Mouse (Mus musculus): ENCODE results near the gene 9530053A07Rik. TPM values are rescaled to one million over a fixed set of nuclear protein-coding genes. Genes with fewer than 3 reads are reported as not detected.
A peak's percentile ranks its signal among the peaks of the same experiment; 100 is the strongest.
"Not testable (repeated sequence)": the region's sequence is repeated elsewhere in the genome, so short reads cannot be mapped to it uniquely, and the experiment has no call there.

The 9530053A07Rik gene
- polyA plus RNA-seq (2016; fragmentation: Nextera tagmentation; extraction: Ambion mirVana), result 0.05 TPM in 1 of 2 replicates, not detected in the other

- 90% methylated on average over 5 of the region's 5 CpGs for WGBS
- no peak for ATAC-seq (ENCODE audit: low FRiP score, low read depth)
Observed at GRCm38 (mm10) chr7:28129166-28129565, at the start of gene 9530053A07Rik. TSS of gene 9530053A07Rik (plus strand) at chr7:28129466.

DNA sequence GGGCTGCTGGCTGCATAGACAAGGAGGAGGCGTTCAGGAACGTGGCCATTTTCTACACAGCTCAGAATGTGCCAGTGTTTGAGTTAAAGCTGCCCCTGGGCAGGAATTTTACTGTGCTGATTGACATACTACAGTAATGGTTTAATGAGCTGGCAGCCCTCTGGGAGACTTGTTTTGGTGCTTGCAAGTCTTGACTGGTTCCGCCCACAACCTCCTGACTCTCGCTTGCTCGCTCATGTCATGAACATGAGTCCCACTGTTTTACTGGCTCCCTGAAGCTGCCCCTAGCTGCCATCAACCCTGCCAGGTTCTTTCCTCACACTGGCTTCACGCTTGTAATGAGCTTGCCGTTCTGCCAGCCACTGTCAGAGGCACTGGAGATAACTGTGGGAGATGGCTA lies 45.1 kb upstream of the 9530053A07Rik start:
- H3K4me3 ChIP-seq, result no peak overlapping the region
- H3K9me3 ChIP-seq, result no peaks in the 10 kb centered on the region
- no peak overlapping the region for H3K4me2 ChIP-seq (replicated peaks)
- H3K27me3 ChIP-seq (replicated peaks), result no peaks in the 10 kb centered on the region
- H3K4me1 ChIP-seq, result no peaks in the 10 kb centered on the region
- H3K36me3 ChIP-seq, result no peaks in the 10 kb centered on the region
- no peak for ATAC-seq (ENCODE audit: low FRiP score, low read depth)
- no peak overlapping the region for H3K9ac ChIP-seq
- WGBS, result 76% methylated on average over 7 of the region's 7 CpGs
- no peak overlapping the region for H3K27ac ChIP-seq

More at GRCm38 (mm10) chr7:28129166-28129565, at the start of gene 9530053A07Rik:
- Histone ChIP-seq H3K9ac (no peak within 1 kb of the TSS), H3K36me3 (no peaks in the 10 kb centered on the region), H3K4me3 (no peak within 1 kb of the TSS), H3K27ac (no peak within 1 kb of the TSS), H3K9me3 (no peaks in the 10 kb centered on the region), H3K27me3 (replicated peaks) (no peaks in the 10 kb centered on the region), H3K4me2 (replicated peaks) (no peak within 1 kb of the TSS), H3K4me1 (no peaks in the 10 kb centered on the region)

DNA sequence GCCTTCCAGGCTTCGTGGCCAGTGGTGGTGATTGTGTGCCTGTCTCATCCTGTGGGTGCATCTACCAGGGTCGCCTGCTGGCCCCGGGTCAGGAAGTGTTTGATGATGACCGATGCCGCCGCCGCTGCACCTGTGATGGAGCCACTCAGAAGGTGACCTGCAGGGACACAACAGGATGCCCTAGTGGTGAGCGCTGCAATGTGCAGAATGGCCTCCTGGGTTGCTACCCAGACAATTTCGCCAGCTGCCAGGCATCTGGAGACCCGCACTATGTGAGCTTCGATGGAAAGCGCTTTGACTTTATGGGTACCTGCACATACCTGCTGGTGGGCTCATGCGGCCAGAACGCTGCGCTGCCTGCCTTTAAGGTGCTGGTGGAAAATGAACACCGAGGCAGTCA lies 43.0 kb upstream of the 9530053A07Rik start:
- ATAC-seq (ENCODE audit: low FRiP score, low read depth), result no peak
- 83% methylated on average over 16 of the region's 16 CpGs for WGBS
- Histone ChIP-seq H3K4me1 (no peaks in the 10 kb centered on the region), H3K27ac (no peak overlapping the region), H3K9ac (no peak overlapping the region), H3K9me3 (no peaks in the 10 kb centered on the region), H3K4me2 (replicated peaks) (no peak overlapping the region), H3K27me3 (replicated peaks) (no peaks in the 10 kb centered on the region), H3K4me3 (no peak overlapping the region), H3K36me3 (no peaks in the 10 kb centered on the region)

DNA sequence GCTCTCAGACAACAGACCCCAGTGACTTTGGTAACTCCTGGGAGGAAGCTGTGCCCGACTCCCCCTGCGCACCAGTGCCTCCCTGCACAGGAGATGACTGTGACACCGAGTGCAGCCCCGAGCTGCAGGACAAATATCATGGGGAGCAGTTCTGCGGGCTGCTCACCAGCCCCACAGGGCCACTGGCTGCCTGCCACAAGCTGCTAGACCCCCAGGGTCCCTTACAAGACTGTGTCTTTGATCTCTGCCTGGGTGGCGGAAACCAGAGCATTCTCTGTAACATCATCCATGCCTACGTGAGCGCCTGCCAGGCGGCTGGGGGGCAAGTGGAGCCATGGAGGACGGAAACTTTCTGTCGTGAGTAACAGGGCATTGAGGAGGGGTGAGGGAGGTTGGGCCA lies 35.7 kb upstream of the 9530053A07Rik start:
- 49% methylated on average over 11 of the region's 11 CpGs for WGBS
- H3K4me3 ChIP-seq, result no peak overlapping the region

DNA sequence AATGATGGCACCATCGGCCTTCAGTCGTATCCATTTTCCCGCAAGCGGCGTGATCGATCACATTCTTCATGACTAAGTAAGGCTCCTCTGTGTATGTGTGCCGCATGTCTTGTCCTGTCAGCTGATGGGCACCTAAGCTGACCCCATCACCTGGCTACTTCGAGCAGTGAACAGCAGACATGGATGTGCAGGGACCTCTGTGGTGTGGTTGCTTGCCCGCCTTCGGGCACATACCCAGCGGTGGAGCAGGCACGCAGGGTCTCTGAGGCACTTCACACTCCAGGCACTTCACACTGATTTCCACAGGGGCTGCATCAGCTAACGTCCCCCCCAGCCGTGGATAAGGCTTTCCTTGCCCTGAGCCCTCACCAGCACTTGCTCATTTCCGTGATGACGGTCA lies 30.2 kb upstream of the 9530053A07Rik start:
- Histone ChIP-seq H3K27ac (no peak overlapping the region), H3K9ac (no peak overlapping the region), H3K4me3 (no peak overlapping the region), H3K4me2 (replicated peaks) (no peak overlapping the region), H3K9me3 (peaks cover 7% of the 10 kb centered on the region; the same call in 1 of the 2 replicates), H3K4me1 (no peaks in the 10 kb centered on the region), H3K36me3 (no peaks in the 10 kb centered on the region), H3K27me3 (replicated peaks) (no peaks in the 10 kb centered on the region)
- no peak for ATAC-seq (ENCODE audit: low FRiP score, low read depth)
- 95% methylated on average over 16 of the region's 16 CpGs for WGBS

More for the DNA sequence above, 35.7 kb upstream of the 9530053A07Rik start:
- no peak overlapping the region for H3K9ac ChIP-seq
- no peaks in the 10 kb centered on the region for H3K27me3 ChIP-seq (replicated peaks)
- no peaks in the 10 kb centered on the region for H3K9me3 ChIP-seq
- no peaks in the 10 kb centered on the region for H3K36me3 ChIP-seq
- no peak overlapping the region for H3K27ac ChIP-seq
- no peak overlapping the region for H3K4me2 ChIP-seq (replicated peaks)
- no peaks in the 10 kb centered on the region for H3K4me1 ChIP-seq
- ATAC-seq (ENCODE audit: low FRiP score, low read depth), result no peak

GRCm38 (mm10) chr7:28100596-28101590 lies 28.4 kb upstream of the 9530053A07Rik start:
- H3K27ac ChIP-seq, result no peak overlapping the region

GRCm38 (mm10) chr7:28102936-28103335 lies 26.3 kb upstream of the 9530053A07Rik start:
- H3K9me3 ChIP-seq; H3K9ac ChIP-seq; H3K27me3 ChIP-seq (replicated peaks); H3K36me3 ChIP-seq; H3K27ac ChIP-seq; H3K4me3 ChIP-seq; H3K4me1 ChIP-seq; H3K4me2 ChIP-seq (replicated peaks); ATAC-seq (ENCODE audit: low FRiP score, low read depth): not testable (repeated sequence)
- WGBS, result 62% methylated on average over 5 of the region's 5 CpGs

More at GRCm38 (mm10) chr7:28100596-28101590, 28.4 kb upstream of the 9530053A07Rik start:
- peaks cover 7% of the 10 kb centered on the region; the same call in 1 of the 2 replicates for H3K9me3 ChIP-seq
- 65% methylated on average over 17 of the region's 17 CpGs for WGBS
- no peaks in the 10 kb centered on the region for H3K4me1 ChIP-seq
- no peak overlapping the region for H3K4me2 ChIP-seq (replicated peaks)
- ATAC-seq (ENCODE audit: low FRiP score, low read depth), result no peak
- H3K27me3 ChIP-seq (replicated peaks), result peaks cover 6% of the 10 kb centered on the region; the same call in 1 of the 2 replicates
- no peak overlapping the region for H3K9ac ChIP-seq
- no peaks in the 10 kb centered on the region for H3K36me3 ChIP-seq
- no peak overlapping the region for H3K4me3 ChIP-seq

GRCm38 (mm10) chr7:28104670-28105069 lies 24.6 kb upstream of the 9530053A07Rik start:
- H3K4me1 ChIP-seq, result no peaks in the 10 kb centered on the region
- H3K27ac ChIP-seq, result no peak overlapping the region
- peak overlapping the region; percentile 43 for H3K4me2 ChIP-seq (replicated peaks)
- WGBS, result 4% methylated on average over 23 of the region's 23 CpGs
- no peaks in the 10 kb centered on the region for H3K36me3 ChIP-seq
- H3K27me3 ChIP-seq (replicated peaks), result peaks cover 6% of the 10 kb centered on the region; the same call in 1 of the 2 replicates
- ATAC-seq (ENCODE audit: low FRiP score, low read depth), result no peak
- no peak overlapping the region for H3K9ac ChIP-seq
- H3K9me3 ChIP-seq, result no peaks in the 10 kb centered on the region
- H3K4me3 ChIP-seq, result no peak overlapping the region; the same call in 1 of the 2 replicates

- WGBS, result 92% methylated on average over 11 of the region's 11 CpGs
- peaks cover 6% of the 10 kb centered on the region; the same call in 1 of the 2 replicates for H3K27me3 ChIP-seq (replicated peaks)
Observed at GRCm38 (mm10) chr7:28106241-28106640, 23.0 kb upstream of the 9530053A07Rik start.

GRCm38 (mm10) chr7:28114648-28115047 lies 14.6 kb upstream of the 9530053A07Rik start:
- Histone ChIP-seq H3K4me2 (replicated peaks) (no peak overlapping the region), H3K4me3 (no peak overlapping the region), H3K27me3 (replicated peaks) (no peaks in the 10 kb centered on the region), H3K9ac (no peak overlapping the region), H3K9me3 (no peaks in the 10 kb centered on the region), H3K4me1 (no peaks in the 10 kb centered on the region), H3K36me3 (no peaks in the 10 kb centered on the region), H3K27ac (no peak overlapping the region)
- no peak for ATAC-seq (ENCODE audit: low FRiP score, low read depth)
- WGBS, result 75% methylated on average over 2 of the region's 2 CpGs

More at GRCm38 (mm10) chr7:28106241-28106640, 23.0 kb upstream of the 9530053A07Rik start:
- Histone ChIP-seq H3K4me1 (no peaks in the 10 kb centered on the region), H3K4me3 (no peak overlapping the region), H3K36me3 (no peaks in the 10 kb centered on the region), H3K9ac (no peak overlapping the region), H3K9me3 (no peaks in the 10 kb centered on the region), H3K4me2 (replicated peaks) (no peak overlapping the region), H3K27ac (no peak overlapping the region)
- ATAC-seq (ENCODE audit: low FRiP score, low read depth), result no peak

DNA sequence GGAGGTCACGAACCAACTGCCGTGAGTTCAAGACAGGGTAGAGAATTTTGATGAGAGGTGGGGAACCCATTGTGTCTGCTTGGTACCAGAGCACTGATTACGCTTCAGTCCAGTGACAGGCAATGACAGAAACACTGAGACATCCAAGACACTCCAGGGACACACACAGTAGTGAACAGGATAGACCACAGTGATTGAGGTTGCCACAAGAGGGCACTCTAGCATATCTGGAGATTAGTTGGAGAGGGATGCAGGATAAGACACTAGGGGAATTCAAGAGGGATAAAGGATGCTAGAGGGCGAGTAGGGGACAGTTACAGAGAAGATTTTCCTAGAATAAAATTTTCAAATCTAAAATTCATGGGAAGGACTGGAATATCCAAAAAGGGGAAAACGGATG lies 8.3 kb downstream of the 9530053A07Rik start:
- Histone ChIP-seq H3K27ac (no peak overlapping the region), H3K36me3 (no peaks in the 10 kb centered on the region), H3K9ac (no peak overlapping the region), H3K27me3 (replicated peaks) (no peaks in the 10 kb centered on the region), H3K4me2 (replicated peaks) (no peak overlapping the region), H3K4me3 (no peak overlapping the region), H3K4me1 (no peaks in the 10 kb centered on the region), H3K9me3 (no peaks in the 10 kb centered on the region)
- WGBS, result 62% methylated on average over 5 of the region's 5 CpGs
- no peak for ATAC-seq (ENCODE audit: low FRiP score, low read depth)

- peak; percentile 76; the same call in 1 of the 2 replicates for ATAC-seq (ENCODE audit: low FRiP score, low read depth)
- Histone ChIP-seq H3K9ac (no peak overlapping the region), H3K4me3 (no peak overlapping the region), H3K27me3 (replicated peaks) (no peaks in the 10 kb centered on the region), H3K4me1 (no peaks in the 10 kb centered on the region), H3K36me3 (no peaks in the 10 kb centered on the region), H3K27ac (no peak overlapping the region), H3K9me3 (0 out of 2 replicates have a peak, but pooled peaks cover 4% of the 10 kb centered on the region), H3K4me2 (replicated peaks) (no peak overlapping the region)
- 15% methylated on average over 3 of the region's 3 CpGs for WGBS
Observed at GRCm38 (mm10) chr7:28148263-28148662, 19.0 kb downstream of the 9530053A07Rik start.
